Mouse (Mus musculus) cerebellum, adult 11 months (tissue): ENCODE measurements around the gene Spata20.

Source experiments
- DNase-seq: peaks from one replicate; pipeline ENCODE4 v3.0.0; 2022

Spata20 gene

DNA sequence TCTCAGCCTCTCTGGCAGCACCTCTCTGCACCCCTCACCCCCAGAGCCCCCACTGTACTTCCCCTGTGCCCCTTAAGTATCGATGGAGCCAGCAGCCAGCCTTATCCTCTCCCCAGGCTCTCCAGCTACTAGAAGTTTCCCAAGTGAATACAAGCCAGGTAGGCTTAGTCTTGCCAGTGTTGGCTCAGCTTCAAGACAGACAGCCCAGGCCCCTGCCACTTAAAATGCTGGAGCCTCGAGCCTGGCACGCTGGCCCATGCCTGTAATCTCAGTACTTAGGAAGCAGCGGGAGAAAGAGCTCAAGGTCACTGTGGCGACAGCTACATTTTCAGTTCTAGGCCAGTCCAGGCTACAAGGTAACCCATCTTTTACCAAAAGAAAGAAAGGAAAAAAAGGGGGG is 36.1 kb downstream of the Spata20 start:
- DNase-seq, result no peak

DNA sequence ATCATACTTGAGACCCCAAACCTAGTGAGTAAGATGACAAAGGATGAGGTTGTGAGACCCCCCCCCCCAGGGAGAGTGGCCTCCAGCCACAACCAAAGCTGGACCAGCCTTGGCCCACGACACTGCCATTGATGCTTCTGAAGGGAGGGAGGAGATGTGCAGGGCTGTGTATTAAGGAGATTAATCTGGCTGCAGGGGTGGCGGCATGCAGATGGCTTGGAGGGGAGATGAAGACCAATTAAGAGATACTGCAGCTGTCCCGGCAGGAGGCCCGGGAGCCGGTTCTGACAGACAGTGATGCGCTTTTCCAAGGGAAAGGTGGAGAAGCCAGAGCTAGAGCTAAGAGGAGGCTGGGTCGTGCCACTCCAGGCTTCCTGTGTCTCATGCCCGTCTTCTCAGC is 36.7 kb downstream of the Spata20 start:
- DNase-seq, result no peak

DNA sequence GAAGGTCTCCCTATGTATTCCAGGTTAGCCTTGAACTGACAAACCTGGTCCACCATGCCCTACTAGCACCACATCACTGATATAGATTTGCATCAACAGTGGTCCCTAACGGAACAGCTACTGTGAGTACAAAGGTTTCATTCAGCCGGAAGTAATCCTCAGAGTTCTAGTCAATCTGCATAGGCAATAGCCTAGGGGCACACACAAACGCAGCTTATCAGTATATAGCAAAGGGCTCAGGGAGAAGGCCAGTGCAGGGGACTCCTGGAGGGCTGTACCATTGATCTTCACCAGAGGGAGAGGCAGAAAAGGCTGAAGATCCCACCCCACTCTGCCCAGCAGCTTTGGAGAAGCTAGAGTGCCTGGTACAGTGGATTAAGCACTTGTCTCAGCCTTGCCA is 39.0 kb downstream of the Spata20 start:
- DNase-seq, result no peak

DNA sequence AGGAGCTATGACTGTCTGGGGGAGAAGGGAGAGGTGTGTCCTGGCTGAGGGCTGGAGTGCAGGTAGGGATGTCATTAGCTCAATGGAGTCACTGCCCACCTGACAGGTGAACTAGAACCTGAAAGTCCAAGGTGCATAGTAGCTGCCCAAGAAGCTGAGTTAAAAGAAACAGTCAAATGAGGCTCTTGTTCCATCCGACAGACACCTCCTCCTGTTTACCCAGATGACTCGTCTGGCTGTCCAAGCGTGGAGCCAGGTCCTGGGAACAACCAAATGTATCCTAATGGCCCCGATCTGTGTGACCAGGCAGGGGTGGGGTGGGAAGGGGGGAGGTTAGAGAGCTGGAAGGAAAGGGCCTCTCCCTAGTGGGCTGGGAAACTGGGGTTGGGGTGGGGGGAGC is 40.7 kb downstream of the Spata20 start:
- DNase-seq, result no peak

DNA sequence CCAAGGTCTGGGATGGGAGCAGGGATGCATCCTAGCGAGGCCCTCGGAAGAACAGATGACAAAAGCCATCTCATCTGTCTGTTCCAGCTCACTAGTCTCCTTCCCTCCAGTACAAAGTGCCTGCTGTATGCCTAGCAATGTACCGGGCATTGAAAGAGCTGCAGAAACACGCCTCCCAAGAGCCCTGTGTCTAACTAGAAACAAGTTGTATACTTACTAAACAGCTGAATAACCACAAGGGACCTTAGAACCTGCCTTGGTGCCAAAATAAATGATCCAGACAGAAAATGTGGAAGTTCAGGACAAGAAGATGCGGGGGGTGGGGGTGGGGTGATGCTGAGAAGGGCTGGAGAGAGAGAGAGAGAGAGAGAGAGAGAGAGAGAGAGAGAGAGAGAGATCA is 41.1 kb downstream of the Spata20 start:
- no peak for DNase-seq

DNA sequence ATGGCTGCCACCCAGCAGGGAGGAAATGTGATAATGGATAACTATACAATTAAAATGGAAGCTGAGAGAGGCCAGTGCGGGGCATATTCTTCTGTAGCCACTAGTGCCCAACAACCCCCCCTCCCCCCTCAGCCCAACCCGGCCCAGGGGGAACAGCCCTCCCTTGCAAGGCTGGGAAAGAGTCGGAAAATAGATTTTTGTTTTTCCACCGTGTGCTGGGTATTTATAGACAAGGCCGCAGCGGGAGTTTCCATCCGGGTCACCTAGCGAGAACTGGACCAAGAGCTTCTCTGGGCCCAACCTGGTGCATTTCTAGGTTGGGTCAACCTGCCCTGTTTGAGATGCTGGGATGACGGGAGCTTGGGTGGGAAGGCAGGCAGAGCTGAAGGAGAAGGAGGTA is 44.2 kb downstream of the Spata20 start:
- DNase-seq, result no peak

DNA sequence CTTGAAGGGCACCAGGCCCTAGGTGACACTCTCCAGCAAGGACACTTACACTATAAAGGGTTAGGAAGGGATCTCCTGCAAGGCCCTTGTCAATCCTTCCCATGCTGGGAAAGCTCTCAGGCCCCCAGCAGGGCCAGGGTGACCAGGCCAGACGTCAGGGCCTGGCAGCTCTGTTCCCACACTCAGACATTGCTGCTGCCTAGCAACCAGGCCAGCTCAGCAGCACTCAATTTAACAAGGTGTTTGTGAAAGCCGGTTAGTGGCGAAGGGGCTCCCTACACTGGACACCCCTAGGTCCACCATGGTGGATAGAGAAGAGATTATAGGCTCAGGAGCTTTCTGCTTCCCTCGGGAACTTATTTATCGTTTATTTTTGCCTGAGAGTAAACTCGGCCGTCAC is 44.9 kb downstream of the Spata20 start:
- no peak for DNase-seq

DNA sequence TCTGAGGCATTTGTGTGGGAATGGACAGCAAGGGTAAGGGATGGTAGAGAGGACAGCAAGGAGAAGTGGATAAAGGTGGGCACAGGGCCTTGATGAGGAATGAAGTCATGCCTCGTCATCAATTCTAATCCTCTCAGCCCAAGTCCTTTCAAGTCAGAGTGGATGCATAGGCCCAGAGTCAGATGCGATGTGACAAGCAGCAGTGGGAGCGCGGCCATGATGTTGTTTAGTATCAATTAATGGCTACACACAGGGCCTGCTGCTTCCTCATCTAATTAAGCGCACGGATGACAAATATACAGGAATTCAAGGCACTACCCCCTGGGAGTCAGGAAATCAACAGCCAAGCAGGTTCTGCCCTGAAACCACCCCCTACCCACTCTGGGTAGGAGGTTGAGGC is 45.6 kb downstream of the Spata20 start:
- DNase-seq, result no peak

DNA sequence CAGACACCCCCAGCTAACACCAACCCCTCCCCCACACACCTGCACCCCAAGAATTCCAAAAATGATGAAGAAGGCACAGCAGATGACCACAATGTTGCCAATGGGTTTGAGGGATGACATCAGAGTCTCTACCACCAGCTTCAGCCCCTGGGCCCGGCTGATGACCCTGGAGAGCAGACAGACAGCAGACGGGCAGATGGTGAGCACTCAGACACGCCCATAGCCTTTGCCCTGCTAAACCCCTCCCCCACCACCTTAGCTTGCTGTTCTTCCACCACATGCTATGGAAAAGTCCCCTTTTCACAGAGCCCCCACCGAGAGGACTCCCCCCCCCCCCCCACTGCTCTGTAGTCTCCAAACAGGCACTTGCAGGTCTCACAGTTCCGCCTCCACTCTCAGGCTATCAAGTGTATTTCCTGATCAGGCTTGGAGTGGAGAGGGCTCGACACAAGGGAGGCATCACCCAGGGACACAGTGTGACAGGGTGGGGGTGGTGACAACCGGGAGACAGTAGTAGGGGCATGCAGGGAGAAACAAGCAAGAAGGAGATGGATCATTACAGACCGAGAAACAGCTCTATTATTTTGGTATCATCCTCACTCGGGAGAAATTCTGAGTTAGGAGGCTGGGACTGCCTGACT is 56.8 kb downstream of the Spata20 start:
- DNase-seq, result no peak
